Mouse (Mus musculus): ENCODE measurements around the gene Il4ra.

Gene Il4ra

DNA sequence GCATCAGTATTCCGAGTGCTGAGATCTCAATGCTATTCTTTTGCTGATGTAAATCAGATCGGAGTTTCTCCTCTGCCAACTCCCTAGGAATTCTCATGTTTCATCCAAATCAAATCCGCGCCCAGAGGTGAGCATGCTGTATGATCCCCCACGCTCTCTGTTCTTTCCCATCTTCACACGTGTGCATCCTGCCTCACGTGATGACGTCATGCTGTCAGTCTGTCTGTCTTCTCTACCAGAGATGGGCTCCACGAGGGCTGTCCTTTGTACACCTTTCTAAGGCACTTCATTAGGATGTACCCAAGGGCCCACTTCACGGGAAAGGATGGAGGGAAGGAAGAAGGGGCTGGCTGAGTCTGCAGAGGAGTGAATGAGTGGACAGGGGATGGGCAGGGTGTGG lies 48.2 kb downstream of the Il4ra start:
- no peak for DNase-seq (ENCODE audit: low read depth, low spot score)

DNA sequence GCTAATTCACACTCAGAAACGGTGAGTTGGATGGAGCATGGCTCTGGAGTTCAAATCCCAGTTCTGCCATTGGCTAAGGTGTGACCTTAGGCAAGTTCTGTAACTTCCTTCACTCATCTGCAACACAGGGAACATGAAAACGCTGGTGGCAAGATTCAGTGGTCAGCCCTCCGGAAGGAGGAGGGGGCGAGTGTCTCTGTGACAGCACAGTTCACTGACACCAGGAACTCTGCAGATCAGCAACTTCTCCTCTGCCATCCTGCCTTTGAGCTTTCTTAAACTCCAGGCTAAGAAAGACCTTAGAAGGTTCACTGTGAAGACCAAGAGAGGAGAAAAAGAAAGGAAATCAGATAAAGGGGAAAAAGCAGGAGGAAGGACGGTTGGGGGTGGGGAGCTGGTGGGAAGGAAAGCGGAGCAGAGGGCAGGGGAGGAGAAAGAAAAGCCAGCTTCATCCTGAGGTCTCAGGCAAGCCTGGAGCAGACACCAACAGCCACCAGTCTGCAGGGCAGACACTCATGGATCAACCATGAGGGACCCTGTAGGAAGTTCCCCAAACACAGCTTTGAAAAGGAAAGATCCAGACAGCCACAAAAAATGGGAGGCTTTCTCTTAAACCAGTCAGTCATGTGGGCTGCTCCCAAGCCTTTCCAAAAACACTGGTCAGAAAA lies 48.8 kb downstream of the Il4ra start:
- no peak for DNase-seq (ENCODE audit: low read depth, low spot score)

DNA sequence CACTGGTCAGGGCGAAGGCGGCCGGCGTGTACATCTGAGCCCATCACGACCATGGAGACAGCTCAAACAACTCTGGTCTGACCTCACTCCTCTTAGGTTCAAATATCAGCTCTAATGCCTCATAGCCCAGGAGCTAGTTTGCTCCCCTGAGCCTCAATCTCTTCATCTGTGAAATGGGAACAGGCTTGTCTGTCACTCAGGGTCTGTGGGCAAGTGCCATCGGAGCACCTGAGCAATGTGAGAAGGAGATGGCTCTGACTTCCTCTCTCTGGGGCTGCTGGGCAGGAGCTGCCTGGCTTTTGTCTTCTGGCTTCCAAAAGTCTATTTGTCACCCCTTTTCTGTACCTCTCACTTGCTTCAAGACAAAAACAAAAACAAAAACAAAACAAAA lies 49.4 kb downstream of the Il4ra start:
- no peak for DNase-seq (ENCODE audit: low read depth, low spot score)

DNA sequence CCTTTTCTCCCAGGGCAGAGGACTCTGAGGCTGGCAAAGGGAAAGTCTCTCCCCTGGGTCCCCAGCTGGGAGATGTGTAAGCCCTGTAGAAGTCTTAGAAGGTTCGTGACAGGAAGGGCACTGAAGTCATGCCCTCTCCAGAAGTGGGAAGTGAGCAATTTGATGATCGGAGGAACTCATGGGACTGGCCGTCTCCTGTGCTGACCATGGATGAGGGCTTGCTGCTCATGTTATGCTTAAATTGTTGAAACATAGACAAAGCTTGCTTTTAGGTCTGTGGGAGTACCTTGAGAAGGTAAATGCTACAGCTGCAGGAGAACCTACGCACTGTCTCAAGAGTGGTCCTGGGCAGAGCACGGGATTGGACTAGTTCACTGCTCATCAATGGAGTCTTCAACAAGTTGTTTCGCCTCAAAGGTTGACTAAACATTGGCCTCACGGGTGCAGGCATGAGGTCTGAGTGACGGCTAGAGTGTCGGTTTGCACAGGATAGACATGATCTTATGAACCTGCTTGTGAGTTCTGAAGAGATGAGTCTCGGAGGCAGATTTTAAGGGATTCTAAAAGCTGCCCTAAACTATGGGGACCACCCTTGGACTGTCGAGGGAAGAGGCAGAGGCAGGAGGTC lies 50.0 kb downstream of the Il4ra start:
- DNase-seq (ENCODE audit: low read depth, low spot score) = no peak

DNA sequence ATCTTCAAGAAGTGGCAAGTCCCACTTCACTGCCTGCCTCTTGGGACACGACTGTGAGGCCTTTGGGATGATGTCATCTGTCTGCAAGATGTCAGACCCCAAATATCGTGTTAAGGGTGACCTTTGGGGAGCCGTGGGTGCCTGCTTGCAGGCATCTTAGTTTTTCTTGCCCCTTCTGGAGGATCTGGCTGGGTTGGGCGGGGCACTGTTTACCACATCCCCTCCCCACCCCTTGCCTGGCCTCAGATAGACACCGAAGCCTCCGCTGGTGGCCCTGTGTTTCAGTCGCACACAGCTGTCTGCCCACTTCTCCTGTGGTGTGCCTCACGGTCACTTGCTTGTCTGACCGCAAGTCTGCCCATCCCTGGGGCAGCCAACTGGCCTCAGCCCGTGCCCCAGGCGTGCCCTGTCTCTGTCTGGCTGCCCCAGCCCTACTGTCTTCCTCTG lies 51.3 kb downstream of the Il4ra start, which contains the start of gene Il21r:
Gene Il21r, plus strand, starts transcription at position 245 of the 447 bp plus-strand sequence.
- DNase-seq (ENCODE audit: low read depth, low spot score) = no peak

DNA sequence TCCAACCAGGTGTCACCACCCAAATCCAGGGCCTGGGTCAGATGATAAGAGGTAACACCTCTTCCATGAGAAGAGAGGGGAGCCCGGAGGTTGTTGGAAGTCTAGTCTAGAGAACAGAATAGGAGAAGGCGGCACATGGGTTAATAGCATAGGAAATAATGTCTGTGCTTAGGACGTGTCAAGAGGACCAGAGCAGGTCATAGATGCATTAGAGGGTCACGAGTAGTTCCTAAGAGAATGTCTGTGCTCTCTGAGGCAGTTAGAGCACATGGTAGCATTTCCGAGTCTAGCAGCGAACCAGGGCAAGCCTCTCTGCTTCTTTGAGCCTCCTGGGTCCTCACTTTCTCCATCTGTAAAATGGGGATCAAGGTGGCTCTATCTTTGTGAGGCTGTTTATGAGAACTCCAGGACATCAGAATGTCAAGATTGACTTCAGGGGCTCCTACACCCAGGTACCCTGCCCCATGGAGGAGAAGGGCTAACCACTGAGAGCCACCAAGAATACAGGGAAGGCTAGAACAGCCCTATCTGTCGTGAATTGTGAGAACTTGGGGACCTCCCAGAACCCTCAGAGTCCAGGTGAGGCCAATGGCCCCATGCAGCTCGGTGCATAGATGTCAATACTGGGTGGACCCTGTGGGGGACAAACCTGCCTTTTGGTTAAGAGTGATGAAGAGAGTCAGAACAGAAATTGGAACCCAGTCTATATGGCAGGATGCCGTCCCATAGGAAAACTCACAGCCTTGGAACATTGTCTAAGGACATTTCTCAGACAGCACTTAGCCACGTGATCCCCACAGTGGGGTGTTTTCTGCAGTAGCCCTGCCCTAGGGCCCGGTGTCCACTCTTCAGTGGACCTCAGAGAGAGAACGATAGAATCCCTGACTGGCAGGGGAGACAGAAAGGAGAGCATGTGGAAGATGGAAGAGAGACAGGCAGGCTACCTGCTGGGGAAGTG lies 52.7 kb downstream of the Il4ra start:
- DNase-seq (ENCODE audit: low read depth, low spot score) = no peak

DNA sequence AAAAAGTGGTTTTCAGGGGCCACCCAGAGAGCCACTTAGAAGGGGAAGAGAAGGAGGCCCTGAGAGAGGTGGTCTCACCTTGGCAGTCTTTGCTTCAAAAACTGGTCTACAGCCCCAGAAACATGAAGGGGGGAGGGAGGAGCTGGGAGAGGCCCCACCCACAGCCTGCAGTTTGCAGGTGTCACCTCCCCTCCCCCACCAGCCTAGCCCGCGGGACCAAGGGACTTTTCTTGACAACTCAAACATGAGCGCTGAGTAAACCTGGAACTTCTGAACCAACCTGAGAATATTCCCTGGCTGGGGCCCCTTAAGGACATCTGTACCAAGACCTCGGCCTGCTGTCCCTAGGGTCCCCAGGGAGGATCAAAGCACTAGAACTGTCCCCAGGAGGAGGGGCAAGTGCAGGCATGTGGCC lies 53.8 kb downstream of the Il4ra start:
- DNase-seq (ENCODE audit: low read depth, low spot score) = no peak

DNA sequence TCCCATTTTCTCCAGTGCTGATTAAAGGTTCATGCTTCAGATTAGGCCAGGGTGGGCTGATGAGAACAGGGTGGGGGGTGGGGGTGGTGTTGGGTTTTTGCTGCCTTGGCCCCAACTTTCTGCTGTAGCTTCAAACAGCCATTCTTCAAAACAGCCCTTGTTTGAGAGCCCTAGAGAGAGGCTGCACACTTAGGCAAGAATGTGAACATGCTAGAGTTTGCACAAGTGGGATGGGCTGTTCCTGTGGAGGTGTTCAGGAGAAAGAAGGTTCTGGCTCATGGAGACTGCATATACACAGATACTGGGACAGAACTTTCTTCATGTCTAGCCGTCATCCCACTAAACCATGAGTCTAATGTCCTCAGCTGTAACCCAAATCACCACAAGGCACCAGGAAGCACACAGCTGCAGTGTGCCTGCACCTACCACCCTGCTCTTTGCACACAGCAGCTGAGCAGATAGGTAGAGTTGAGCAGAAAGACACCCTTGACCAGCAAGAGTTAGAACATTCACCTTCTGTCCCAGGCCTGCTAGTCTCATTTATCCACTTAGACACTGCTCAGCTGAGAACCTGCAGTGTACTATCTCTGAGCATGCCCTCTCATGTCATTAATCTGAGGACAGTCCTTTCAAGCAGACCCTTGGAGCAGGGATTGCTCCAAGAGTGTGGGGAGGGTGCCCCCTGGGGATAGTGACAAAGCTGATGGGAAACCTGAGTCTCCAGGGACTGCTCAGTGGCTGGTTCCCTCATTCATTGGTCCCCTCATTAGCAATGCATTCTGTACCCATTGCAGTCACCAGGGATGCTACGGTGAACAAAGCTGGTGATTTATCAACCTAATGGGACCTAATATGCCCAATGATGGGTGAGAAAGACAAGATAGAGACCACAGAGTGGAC lies 54.6 kb downstream of the Il4ra start:
- no peak for DNase-seq (ENCODE audit: low read depth, low spot score)

DNA sequence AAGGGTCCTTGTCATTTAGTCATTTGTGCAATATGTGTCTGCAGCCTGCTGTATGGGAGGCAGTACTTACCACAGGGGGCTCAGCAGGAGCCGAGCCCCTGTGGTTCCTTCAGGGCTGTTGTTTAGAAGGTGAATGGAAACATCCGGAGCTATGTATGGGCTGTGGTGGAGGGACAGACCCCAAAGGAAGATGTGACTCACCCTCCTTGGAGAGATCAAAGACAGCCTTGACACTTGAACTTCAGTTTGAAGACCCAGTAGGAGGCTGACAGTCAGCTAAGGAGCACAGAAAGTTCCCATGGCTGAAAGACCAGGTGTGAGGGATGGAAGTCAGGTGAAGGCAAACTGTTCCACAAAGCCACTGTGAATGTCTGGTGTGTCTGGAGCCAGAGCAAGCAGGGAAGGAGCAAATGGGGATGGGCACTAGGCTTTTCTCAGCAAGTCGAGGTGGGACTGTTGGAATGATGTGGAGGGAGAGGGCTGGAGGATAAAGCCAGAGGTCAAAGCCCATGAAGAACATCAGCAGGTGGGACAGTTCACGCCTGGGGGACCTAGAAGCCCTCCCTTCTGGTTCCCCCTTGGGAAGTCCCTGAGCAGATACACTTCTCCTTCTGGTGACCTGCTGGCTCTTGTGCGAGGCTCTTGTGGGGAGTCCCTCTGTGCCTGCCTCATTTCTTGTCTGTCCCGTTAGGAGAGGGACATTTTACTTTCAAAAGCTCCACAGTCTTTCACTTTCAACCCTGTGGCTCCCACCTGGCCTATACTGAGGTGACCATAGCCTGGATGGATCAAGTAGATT lies 55.7 kb downstream of the Il4ra start:
- DNase-seq (ENCODE audit: low read depth, low spot score) = no peak

DNA sequence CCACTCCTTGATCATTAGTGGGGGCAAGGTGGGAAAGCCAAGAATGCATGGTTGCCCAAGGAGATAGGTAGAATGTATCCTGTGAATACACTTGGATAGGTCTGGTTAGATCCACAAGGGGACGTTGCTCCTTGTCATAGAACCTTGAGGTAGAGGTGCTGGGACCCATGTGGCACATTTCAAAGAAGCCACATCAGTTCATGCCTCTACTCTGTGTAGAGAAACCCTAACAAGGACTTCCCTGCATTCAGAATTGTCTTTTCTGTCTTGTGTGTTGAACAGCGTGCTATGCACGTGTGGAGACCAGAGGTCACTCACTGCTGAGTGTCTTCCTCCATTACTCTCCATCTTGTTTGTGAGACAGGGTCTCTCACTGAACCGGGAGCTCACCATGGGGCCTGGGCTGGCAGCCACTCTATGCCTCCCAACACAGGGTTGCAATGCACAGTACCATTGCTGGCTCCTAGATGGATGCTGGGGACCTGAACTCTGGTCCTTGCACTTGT lies 56.3 kb downstream of the Il4ra start:
- DNase-seq (ENCODE audit: low read depth, low spot score) = no peak

DNA sequence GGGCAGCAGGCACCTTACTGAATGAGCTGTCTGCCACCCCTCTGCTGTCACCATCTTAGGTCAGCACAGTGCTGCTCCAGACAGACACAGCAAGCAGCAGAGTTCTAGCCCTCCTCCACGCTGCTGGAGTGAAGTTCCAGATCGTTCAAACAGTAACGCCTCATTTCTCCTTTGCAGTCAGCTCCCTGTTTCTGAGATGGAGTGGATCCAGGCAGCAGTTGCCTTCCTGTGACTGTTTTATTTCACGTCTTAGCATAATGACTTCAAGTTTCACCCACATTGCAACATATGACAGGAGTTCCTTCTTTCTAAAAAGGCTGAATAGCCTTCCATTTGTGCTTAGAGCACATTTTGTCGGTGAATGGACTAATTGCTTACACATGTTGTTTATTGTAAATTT lies 61.7 kb downstream of the Il4ra start:
- no peak for DNase-seq (ENCODE audit: low read depth, low spot score)

DNA sequence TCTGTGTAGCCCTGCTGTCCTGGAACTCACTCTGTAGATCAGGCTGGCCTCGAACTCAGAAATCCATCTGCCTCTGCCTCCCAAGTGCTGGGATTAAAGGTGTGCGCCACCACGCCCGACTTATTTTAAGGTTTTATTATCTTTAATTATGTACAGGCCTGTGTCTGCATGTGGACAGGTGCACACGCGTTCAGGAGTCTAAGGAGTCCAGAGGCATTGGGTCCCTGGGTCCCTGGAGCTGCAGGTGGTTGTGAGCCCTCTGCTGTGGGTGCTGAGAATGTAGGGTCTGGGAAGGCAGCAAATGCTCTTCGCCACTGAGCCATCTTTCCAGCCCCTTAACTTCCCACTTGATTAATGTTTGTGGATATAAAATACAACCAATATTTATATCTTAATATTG lies 63.5 kb downstream of the Il4ra start:
- no peak for DNase-seq (ENCODE audit: low read depth, low spot score)

DNA sequence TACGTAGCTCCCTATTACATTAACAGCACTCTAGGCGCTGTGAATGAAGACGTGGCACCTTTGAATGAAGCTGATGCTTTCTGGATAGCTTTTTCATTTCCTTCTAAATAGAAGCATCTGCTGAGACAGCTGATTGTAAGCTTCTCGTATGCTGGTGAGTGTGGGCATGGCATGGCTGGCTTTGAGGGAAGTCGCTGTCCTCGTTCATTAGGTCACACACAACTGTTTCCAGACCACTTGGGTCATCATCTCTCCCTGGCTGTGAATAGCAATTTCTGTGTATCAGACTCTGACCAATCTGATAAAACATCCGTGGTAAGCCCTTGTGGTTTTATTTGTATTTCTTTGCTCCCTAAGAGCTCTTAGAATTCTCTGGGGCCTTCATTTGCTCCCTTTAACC lies 66.1 kb downstream of the Il4ra start:
- DNase-seq (ENCODE audit: low read depth, low spot score) = no peak

DNA sequence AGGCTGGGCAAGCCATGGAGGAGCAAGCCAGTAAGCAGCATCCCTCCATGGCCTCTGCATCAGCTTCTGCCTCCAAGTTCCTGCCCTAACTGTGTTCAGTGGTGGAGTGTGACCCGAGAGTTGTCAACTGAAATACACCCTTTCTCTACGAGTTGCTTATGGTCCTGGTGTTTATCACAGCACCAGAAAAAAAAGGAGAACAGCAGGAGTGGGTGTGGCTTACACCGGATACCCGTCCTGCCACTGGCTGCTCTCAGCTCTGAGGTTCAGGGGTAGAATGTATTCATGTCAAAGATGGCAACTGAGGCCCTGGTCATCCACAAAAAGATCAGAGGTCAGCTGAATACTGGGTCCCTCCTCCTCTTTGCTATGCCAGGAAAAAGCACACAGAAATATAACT lies 68.2 kb downstream of the Il4ra start:
- DNase-seq (ENCODE audit: low read depth, low spot score) = no peak

DNA sequence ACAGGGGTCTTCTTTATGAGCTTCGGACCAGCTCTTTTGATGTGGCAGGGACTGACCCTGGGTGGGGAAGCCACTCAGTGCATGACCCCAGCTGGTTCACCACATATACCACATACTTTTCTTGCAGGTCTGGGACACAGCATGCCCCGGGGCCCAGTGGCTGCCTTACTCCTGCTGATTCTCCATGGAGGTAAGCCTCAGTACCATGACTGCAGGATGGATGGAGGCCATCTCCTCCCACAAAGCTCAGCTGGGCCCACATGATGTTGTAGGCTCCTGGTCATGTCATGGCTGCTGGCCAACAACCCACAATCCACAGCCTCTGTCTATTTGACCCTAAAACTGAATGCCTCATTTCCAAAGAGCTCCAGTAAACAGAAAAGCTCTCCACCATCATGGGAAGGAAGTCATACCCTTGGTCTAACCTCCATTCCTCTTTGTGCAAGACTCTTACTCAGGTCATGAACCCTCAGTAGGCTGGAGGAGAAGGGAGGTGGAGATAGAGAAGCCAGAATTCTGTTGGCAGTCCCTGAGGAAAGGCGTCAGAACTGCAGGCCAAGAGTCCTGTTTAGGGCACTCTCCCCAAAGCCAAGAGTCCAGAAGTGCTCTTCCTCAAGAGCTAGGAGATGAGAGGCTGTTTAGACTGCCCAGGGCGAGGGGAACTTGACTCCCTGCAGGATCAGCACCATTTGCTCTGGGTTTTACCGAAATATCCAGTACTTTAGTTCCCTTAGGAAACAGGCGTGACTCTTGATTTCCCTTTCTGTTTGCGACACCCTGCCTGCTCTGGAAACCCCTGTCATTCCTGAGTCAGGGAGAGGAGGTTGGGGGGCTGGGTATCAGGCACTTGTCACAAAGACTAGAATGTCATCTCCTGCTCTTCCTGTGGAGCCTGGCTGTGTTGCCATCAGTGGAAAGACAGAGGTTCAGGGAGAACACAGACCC lies 71.1 kb downstream of the Il4ra start:
- DNase-seq (ENCODE audit: low read depth, low spot score) = no peak

DNA sequence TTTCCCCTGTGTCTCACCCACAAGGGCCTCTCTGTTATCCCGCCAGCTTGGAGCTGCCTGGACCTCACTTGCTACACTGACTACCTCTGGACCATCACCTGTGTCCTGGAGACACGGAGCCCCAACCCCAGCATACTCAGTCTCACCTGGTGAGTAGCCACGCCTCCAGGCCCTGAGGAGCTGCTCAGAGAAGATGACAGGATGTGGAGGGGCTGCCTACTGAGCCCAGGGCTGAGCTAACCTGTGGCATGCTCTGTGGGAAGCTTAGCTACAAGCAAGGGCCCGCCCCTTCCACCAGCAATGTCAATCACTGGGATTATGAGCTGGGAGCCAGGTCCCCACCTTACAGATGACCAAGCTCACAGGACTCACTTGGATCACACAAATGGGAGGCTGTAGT lies 73.3 kb downstream of the Il4ra start:
- no peak for DNase-seq (ENCODE audit: low read depth, low spot score)

DNA sequence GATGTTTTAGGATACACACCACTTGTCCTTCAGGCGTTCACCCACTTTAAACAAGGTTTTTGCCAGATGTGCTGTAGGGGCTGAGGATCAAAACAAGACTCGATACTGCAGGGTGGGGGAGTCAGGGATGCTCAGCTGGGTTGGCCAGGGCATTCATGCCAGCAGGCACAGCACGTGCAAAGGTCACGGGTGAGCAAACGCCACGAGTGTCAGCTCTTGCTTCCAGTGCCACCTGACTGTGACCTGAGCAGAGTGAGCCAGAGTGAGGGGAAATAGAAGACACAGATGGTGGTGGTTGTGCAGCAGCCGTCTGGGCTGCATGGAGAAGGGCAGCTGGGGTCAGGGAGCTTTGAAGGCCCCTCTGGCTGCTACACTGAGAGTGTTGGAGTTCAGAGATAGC lies 73.9 kb downstream of the Il4ra start:
- no peak for DNase-seq (ENCODE audit: low read depth, low spot score)

Measured in WW6 (cell line).